Mouse (Mus musculus): ENCODE results near the gene Tmem132c. TPM values are rescaled to one million over a fixed set of nuclear protein-coding genes. Genes with fewer than 3 reads are reported as not detected.

The Tmem132c gene
- polyA plus RNA-seq (2012; rRNA removed): 0.04 and 0.06 TPM in 2 replicates

DNA sequence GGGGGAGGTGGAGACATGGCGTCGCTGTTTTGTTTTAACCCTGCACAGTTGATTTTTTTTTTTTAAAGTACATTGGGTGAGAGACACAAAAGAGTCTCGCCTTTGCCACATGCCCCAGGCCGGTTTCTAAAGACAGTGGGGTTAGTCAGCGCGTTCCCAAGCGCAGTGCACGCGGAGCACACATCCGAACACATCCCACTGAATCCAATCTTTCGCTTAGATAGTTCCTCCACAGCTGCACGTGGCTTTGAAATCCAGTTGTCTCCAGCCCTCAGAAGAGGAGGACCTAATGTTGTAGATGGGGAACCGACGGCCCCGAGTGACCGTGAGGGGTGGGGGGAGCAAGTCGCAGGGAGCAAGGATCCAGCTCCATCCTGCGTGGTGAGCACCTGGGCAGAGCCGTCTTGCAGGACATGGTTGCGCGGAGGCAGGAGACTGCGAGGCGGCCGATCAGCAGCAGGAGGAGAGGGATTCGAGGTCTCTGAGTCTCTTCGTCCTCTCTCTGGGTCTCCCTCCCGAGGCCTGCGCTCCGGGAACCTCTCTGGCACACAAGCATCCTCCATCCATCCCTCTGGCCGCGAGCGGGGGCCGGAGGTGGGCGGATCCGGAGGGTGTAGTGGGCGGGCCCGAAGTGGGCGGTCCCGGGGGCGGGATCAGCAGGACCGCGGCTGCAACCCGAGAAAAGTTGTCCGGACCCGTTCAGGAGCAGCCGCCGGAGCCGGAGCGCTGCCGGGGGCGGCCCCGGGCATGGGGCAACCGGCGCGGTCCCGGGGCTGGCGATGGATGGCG lies at the start of gene Tmem132c:
Tmem132c (plus strand) TSS at position 673 of the 789 bp plus-strand sequence.
- 3% methylated on average over 58 of the region's 58 CpGs for WGBS
- Histone ChIP-seq H3K4me3 (ENCODE audit: low read depth, low read length) (peak within 1 kb of the TSS; percentile 50), H3K27me3 (ENCODE audit: control insufficient read depth, insufficient read depth, low read length) (peaks cover 18% of the 10 kb centered on the region), H3K4me1 (ENCODE audit: control insufficient read depth, insufficient read depth, insufficient read length, low read length) (peaks cover 3% of the 10 kb centered on the region), H3K36me3 (ENCODE audit: control insufficient read depth, insufficient read depth, low read length) (no peaks in the 10 kb centered on the region), H3K27ac (ENCODE audit: insufficient read depth, low read depth, low read length) (no peak within 1 kb of the TSS)
- TF ChIP-seq CTCF (IDR thresholded peaks at IDR 0.05; ENCODE audit: extremely low read depth, insufficient read length, insufficient replicate concordance, low read depth, low read length) (no peak), POLR2A (IDR thresholded peaks at IDR 0.05; ENCODE audit: low read depth, low read length) (no peak)

DNA sequence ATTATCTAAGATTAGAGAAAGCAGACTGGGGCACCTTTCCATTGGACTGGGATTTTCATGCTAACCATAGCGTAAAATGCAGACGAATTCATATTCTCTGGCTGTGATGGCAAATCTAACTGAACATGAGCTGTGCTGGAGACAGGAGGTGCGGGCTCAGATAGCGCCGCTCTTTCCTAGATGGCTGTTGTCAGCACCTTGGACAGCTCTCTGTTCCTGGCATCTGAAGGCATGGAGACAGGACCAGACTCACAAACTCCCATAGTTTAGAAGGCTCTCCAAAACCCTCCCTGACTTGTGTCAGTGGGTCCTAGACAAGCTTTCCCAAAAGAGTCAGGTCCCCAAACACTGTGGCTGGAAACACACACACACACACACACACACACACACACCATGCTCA lies 49.7 kb upstream of the Tmem132c start:
- H3K27ac ChIP-seq (ENCODE audit: insufficient read depth, low read depth, low read length): no peak overlapping the region
- no peak overlapping the region for H3K4me3 ChIP-seq (ENCODE audit: low read depth, low read length)
- H3K4me1 ChIP-seq (ENCODE audit: control insufficient read depth, insufficient read depth, insufficient read length, low read length): no peaks in the 10 kb centered on the region
- TF ChIP-seq CTCF (IDR thresholded peaks at IDR 0.05; ENCODE audit: extremely low read depth, insufficient read length, insufficient replicate concordance, low read depth, low read length) (no peak), POLR2A (IDR thresholded peaks at IDR 0.05; ENCODE audit: low read depth, low read length) (no peak)
- H3K36me3 ChIP-seq (ENCODE audit: control insufficient read depth, insufficient read depth, low read length): no peaks in the 10 kb centered on the region
- no peaks in the 10 kb centered on the region for H3K27me3 ChIP-seq (ENCODE audit: control insufficient read depth, insufficient read depth, low read length)
- WGBS: 29% methylated on average over 5 of the region's 5 CpGs

DNA sequence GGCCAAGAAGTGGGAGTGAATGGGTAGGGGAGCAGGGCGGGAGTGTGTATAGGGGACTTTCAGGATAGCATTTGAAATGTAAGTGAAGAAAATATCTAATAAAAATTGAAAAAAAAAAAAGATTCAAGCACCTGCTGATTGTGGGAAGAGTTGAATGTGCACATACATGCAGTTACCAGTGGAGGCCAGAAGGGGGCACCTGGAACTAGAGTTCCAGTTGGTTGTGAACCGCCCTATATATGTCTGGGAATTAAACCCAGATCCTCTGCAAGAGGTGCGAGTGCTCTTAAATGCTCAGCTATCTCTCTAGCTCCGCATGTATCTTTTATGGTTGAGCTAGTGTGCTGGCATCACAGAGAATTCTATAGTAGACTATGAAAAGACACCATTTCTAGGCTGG lies 42.8 kb upstream of the Tmem132c start:
- Histone ChIP-seq H3K4me1 (ENCODE audit: control insufficient read depth, insufficient read depth, insufficient read length, low read length) (no peaks in the 10 kb centered on the region), H3K27ac (ENCODE audit: insufficient read depth, low read depth, low read length) (no peak overlapping the region), H3K4me3 (ENCODE audit: low read depth, low read length) (no peak overlapping the region), H3K36me3 (ENCODE audit: control insufficient read depth, insufficient read depth, low read length) (no peaks in the 10 kb centered on the region), H3K27me3 (ENCODE audit: control insufficient read depth, insufficient read depth, low read length) (no peaks in the 10 kb centered on the region)
- TF ChIP-seq CTCF (IDR thresholded peaks at IDR 0.05; ENCODE audit: extremely low read depth, insufficient read length, insufficient replicate concordance, low read depth, low read length) (no peak), POLR2A (IDR thresholded peaks at IDR 0.05; ENCODE audit: low read depth, low read length) (no peak)
- 57% methylated on average over 4 of the region's 4 CpGs for WGBS

DNA sequence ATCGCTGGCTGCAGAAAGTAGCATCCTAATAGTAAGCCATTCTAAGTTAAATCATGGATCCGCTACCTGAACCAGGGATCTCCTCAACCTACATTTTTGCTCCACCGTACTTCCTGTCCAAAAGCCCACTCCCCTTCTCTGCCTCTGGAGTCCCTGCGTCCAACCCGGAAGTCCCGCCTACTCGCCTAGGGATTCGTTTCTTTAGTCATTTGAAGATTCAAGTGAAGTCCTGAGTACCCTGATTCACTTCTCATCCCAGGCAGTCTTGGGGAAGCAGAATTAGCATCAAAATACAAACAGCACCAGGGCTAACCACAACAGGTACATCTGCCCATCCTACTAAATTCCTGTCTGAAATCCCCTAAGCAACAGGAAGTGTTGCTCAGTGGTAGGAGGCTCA lies 36.7 kb upstream of the Tmem132c start:
- no peak overlapping the region for H3K27ac ChIP-seq (ENCODE audit: insufficient read depth, low read depth, low read length)
- WGBS: 84% methylated on average over 8 of the region's 8 CpGs
- H3K36me3 ChIP-seq (ENCODE audit: control insufficient read depth, insufficient read depth, low read length): no peaks in the 10 kb centered on the region
- H3K4me1 ChIP-seq (ENCODE audit: control insufficient read depth, insufficient read depth, insufficient read length, low read length): no peaks in the 10 kb centered on the region
- no peak overlapping the region for H3K4me3 ChIP-seq (ENCODE audit: low read depth, low read length)
- H3K27me3 ChIP-seq (ENCODE audit: control insufficient read depth, insufficient read depth, low read length): no peaks in the 10 kb centered on the region
- TF ChIP-seq POLR2A (IDR thresholded peaks at IDR 0.05; ENCODE audit: low read depth, low read length): no peak
- no peak for TF ChIP-seq CTCF (IDR thresholded peaks at IDR 0.05; ENCODE audit: extremely low read depth, insufficient read length, insufficient replicate concordance, low read depth, low read length)

DNA sequence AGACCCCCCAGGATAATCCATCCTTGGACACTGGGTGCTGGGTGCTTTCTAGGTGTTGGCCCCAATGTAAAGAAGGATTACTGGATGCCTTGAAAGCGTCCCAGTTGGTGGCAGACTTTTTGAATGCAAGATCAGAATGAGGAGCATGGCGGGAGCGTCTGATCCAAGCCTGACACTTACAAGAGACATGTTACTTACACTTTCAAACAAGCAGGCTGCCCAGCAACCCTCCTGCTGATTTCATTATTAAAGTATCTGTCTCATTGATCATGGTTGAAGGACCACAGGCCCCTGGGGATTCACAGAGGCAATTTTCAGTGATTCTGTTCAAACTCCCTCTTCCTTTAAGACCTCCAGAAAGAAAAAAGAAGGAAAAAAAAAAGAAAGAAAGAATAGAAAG lies 25.2 kb upstream of the Tmem132c start:
- no peak for TF ChIP-seq CTCF (IDR thresholded peaks at IDR 0.05; ENCODE audit: extremely low read depth, insufficient read length, insufficient replicate concordance, low read depth, low read length)
- TF ChIP-seq POLR2A (IDR thresholded peaks at IDR 0.05; ENCODE audit: low read depth, low read length): no peak
- H3K4me3 ChIP-seq (ENCODE audit: low read depth, low read length): no peak overlapping the region
- H3K36me3 ChIP-seq (ENCODE audit: control insufficient read depth, insufficient read depth, low read length): no peaks in the 10 kb centered on the region
- no peaks in the 10 kb centered on the region for H3K4me1 ChIP-seq (ENCODE audit: control insufficient read depth, insufficient read depth, insufficient read length, low read length)
- H3K27me3 ChIP-seq (ENCODE audit: control insufficient read depth, insufficient read depth, low read length): no peaks in the 10 kb centered on the region
- H3K27ac ChIP-seq (ENCODE audit: insufficient read depth, low read depth, low read length): no peak overlapping the region
- WGBS: 58% methylated on average over 3 of the region's 3 CpGs

DNA sequence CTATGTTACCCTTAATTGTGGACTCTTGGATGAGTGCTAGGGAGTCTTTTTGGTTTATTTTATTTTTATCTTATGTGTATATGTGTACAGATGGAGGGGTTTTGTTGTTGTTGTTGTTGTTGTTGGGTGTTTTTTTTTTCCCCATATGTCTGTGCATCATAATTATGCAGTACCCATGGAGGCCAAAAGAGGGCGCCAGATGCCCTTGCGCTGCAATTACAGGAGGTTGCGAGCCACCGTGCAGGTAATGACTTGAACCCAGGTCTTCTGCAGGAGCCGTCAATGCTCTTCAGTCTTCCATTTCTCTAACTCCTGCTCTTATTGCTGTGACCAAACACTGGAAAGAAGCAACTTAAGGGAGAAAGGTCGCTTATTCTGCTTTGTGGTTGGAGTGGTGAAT lies 23.9 kb upstream of the Tmem132c start:
- TF ChIP-seq CTCF (IDR thresholded peaks at IDR 0.05; ENCODE audit: extremely low read depth, insufficient read length, insufficient replicate concordance, low read depth, low read length) (no peak), POLR2A (IDR thresholded peaks at IDR 0.05; ENCODE audit: low read depth, low read length) (no peak)
- Histone ChIP-seq H3K4me3 (ENCODE audit: low read depth, low read length) (no peak overlapping the region), H3K36me3 (ENCODE audit: control insufficient read depth, insufficient read depth, low read length) (no peaks in the 10 kb centered on the region), H3K4me1 (ENCODE audit: control insufficient read depth, insufficient read depth, insufficient read length, low read length) (no peaks in the 10 kb centered on the region), H3K27me3 (ENCODE audit: control insufficient read depth, insufficient read depth, low read length) (no peaks in the 10 kb centered on the region), H3K27ac (ENCODE audit: insufficient read depth, low read depth, low read length) (no peak overlapping the region)
- WGBS: 62% methylated on average over 6 of the region's 6 CpGs

DNA sequence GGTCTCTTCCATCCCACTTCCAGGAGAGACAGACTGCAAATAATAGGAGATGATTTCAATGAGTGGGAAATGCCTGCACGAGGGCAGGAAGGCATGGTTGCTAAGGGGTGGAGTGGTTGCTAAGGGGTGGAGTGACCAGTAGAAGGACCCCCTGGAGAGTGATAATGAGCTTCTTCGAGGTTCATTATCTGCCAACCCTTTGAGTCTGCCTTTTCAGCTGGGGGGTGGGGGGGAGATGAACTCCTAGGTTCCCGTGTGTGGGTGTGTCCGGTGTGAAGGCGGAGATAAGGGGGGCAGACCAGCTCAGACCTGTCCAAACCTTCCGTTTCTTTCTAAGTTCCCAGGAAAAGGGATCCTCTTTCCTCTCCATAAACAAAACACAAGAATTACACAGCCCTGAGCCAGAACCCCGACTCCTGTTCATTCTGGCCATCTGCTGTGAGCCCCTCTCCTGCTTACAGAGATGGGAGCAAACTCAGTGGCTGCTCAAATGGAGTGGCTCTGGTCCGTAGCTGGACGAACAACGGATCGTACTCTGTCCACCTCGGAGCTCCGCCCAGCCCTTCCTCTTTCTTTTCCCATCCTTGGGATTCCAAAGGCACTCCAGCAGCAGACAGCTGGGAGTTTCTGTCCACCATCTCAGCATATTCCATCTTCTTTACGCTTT lies 13.5 kb upstream of the Tmem132c start:
- 10% methylated on average over 14 of the region's 14 CpGs for WGBS
- Histone ChIP-seq H3K36me3 (ENCODE audit: control insufficient read depth, insufficient read depth, low read length) (no peaks in the 10 kb centered on the region), H3K27me3 (ENCODE audit: control insufficient read depth, insufficient read depth, low read length) (no peaks in the 10 kb centered on the region), H3K4me1 (ENCODE audit: control insufficient read depth, insufficient read depth, insufficient read length, low read length) (no peaks in the 10 kb centered on the region), H3K4me3 (ENCODE audit: low read depth, low read length) (no peak overlapping the region), H3K27ac (ENCODE audit: insufficient read depth, low read depth, low read length) (no peak overlapping the region)
- TF ChIP-seq CTCF (IDR thresholded peaks at IDR 0.05; ENCODE audit: extremely low read depth, insufficient read length, insufficient replicate concordance, low read depth, low read length): no peak
- no peak for TF ChIP-seq POLR2A (IDR thresholded peaks at IDR 0.05; ENCODE audit: low read depth, low read length)

Measured in small intestine, adult 2 months (tissue).